Mouse (Mus musculus): Measurements from ENCODE around the gene Timm9. TPM values are rescaled to one million over a fixed set of nuclear protein-coding genes. Genes with fewer than 3 reads are reported as not detected.

Timm9 gene
- polyA plus RNA-seq, 1 experiment = 53.3 TPM

DNA sequence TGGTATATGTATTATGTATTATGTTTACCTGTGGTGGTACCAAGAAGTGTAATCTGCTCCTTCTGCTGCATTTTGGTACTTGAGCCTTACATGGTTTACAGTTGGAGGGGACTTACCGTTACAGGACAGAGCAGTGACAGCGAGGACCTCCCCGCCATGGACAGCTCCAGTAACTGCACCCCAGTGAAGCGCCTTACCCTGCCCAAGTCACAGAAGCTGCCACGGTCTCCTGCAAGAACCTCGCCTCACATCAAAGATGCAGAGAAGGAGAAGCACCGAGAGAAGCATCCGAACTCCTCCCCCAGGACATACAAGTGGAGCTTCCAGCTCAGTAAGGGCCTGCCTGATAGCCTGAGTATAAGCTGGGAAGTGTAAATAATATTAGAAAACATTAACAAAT is 50.2 kb downstream of the Timm9 start:
- DNase-seq (ENCODE audit: low read depth) = no peak
- TF ChIP-seq CTCF (IDR thresholded peaks at IDR 0.05; ENCODE audit: borderline replicate concordance, extremely low read depth, insufficient read depth, insufficient read length) (no peak), POLR2A (IDR thresholded peaks at IDR 0.05; ENCODE audit: borderline replicate concordance, extremely low read depth, insufficient read depth, insufficient read length, poor library complexity, severe bottlenecking) (no peak)

Other genes with a start within 250 kb of the Timm9 start
- gene Actr10, start 198.8 kb downstream of the Timm9 start, polyA plus RNA-seq (2012; rRNA removed) = 112 and 132 TPM in 2 replicates
- gene Psma3, start 162.1 kb downstream of the Timm9 start, polyA plus RNA-seq (2012; rRNA removed) = 222 and 249 TPM in 2 replicates
- gene Arid4a, start 120.7 kb downstream of the Timm9 start, polyA plus RNA-seq (2012; rRNA removed) = 8.8 and 13.4 TPM in 2 replicates
- not detected in 2 replicates for gene Tomm20l, start 25.3 kb downstream of the Timm9 start, polyA plus RNA-seq (2012; rRNA removed)
- gene 2700049A03Rik, start 164 bp upstream of the Timm9 start, polyA plus RNA-seq (2012; rRNA removed) = 11.6 and 13.0 TPM in 2 replicates
- 50.1 and 58.5 TPM in 2 replicates for gene Dact1, start 173.2 kb upstream of the Timm9 start, polyA plus RNA-seq (2012; rRNA removed)